Mouse (Mus musculus): ENCODE measurements around the gene Rora. TPM values are rescaled to one million over a fixed set of nuclear protein-coding genes. Genes with fewer than 3 reads are reported as not detected.

Gene Rora
- polyA plus RNA-seq, 1 experiment: 0.86 TPM

DNA sequence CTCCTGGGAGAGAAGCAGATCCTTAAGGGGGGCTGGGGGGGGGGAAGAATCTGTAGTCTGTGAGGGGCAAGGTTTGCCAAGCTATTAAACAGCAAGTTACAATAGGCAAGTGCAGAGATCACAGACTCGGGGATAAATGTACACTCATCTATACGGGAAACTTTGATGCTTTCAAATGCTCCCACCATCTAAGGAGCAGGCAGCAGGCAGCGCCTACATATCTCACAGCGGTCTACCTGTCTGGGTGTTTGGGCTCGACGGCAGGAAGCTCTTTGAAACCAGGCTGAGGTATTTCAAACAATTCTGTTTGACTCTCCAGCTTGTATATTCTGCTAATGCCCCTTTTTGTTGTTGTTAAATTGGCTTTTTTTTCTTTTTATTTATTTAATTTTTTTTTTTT lies 457.1 kb downstream of the Rora start:
- Histone ChIP-seq H3K4me3 (no peak overlapping the region), H3K79me2 (ENCODE audit: control insufficient read depth, insufficient read depth) (no peaks in the 10 kb centered on the region), H3K4me2 (ENCODE audit: low read depth) (no peak overlapping the region), H3ac (ENCODE audit: control insufficient read depth, insufficient read length) (no peak overlapping the region), H3K36me3 (ENCODE audit: control insufficient read depth, insufficient read depth) (no peaks in the 10 kb centered on the region), H3K27me3 (ENCODE audit: control insufficient read depth, insufficient read depth, insufficient read length) (peaks cover 11% of the 10 kb centered on the region)
- TF ChIP-seq MYOG (IDR thresholded peaks at IDR 0.05; ENCODE audit: control insufficient read depth in 1 of 3, insufficient read depth in 1 of 3, insufficient read length in 2 of 3, low read depth in 2 of 3) (no peak), SRF (IDR thresholded peaks at IDR 0.05; ENCODE audit: control insufficient read depth, insufficient read length, low read depth) (no peak), CEBPB (IDR thresholded peaks at IDR 0.05; ENCODE audit: insufficient read depth, poor library complexity, severe bottlenecking) (no peak), E2F4 (IDR thresholded peaks at IDR 0.05; ENCODE audit: insufficient read depth) (no peak), REST (IDR thresholded peaks at IDR 0.05; ENCODE audit: insufficient read depth, insufficient read length) (no peak), POLR2AphosphoS2 (IDR thresholded peaks at IDR 0.05; ENCODE audit: insufficient read length, low read depth) (no peak), TCF3 (IDR thresholded peaks at IDR 0.05; ENCODE audit: insufficient read length, low read depth) (no peak), TCF12 (IDR thresholded peaks at IDR 0.05; ENCODE audit: insufficient read depth, poor library complexity, severe bottlenecking) (no peak), POLR2A (IDR thresholded peaks at IDR 0.05; ENCODE audit: insufficient read length, low read depth) (no peak), USF1 (IDR thresholded peaks at IDR 0.05; ENCODE audit: low read depth) (no peak), MAX (IDR thresholded peaks at IDR 0.05; ENCODE audit: low read depth) (no peak), MYOD1 (IDR thresholded peaks at IDR 0.05; ENCODE audit: control insufficient read depth in 1 of 3, insufficient read length in 2 of 3, low read depth in 2 of 3) (no peak)

- no peak overlapping the region for H3ac ChIP-seq (ENCODE audit: control insufficient read depth, insufficient read length)
- TF ChIP-seq MYOD1 (IDR thresholded peaks at IDR 0.05; ENCODE audit: control insufficient read depth in 1 of 3, insufficient read length in 2 of 3, low read depth in 2 of 3) (no peak), SRF (IDR thresholded peaks at IDR 0.05; ENCODE audit: control insufficient read depth, insufficient read length, low read depth) (no peak), E2F4 (IDR thresholded peaks at IDR 0.05; ENCODE audit: insufficient read depth) (no peak), MYOG (IDR thresholded peaks at IDR 0.05; ENCODE audit: control insufficient read depth in 1 of 3, insufficient read depth in 1 of 3, insufficient read length in 2 of 3, low read depth in 2 of 3) (no peak), MAX (IDR thresholded peaks at IDR 0.05; ENCODE audit: low read depth) (no peak), USF1 (IDR thresholded peaks at IDR 0.05; ENCODE audit: low read depth) (no peak), TCF3 (IDR thresholded peaks at IDR 0.05; ENCODE audit: insufficient read length, low read depth) (no peak), REST (IDR thresholded peaks at IDR 0.05; ENCODE audit: insufficient read depth, insufficient read length) (no peak), CEBPB (IDR thresholded peaks at IDR 0.05; ENCODE audit: insufficient read depth, poor library complexity, severe bottlenecking) (no peak), POLR2AphosphoS2 (IDR thresholded peaks at IDR 0.05; ENCODE audit: insufficient read length, low read depth) (no peak), POLR2A (IDR thresholded peaks at IDR 0.05; ENCODE audit: insufficient read length, low read depth) (no peak), TCF12 (IDR thresholded peaks at IDR 0.05; ENCODE audit: insufficient read depth, poor library complexity, severe bottlenecking) (no peak)
- H3K4me2 ChIP-seq (ENCODE audit: low read depth): no peak overlapping the region
- no peaks in the 10 kb centered on the region for H3K79me2 ChIP-seq (ENCODE audit: control insufficient read depth, insufficient read depth)
- no peaks in the 10 kb centered on the region for H3K36me3 ChIP-seq (ENCODE audit: control insufficient read depth, insufficient read depth)
- H3K4me3 ChIP-seq: no peak overlapping the region
- H3K27me3 ChIP-seq (ENCODE audit: control insufficient read depth, insufficient read depth, insufficient read length): peaks cover 5% of the 10 kb centered on the region
Measured at GRCm38 (mm10) chr9:69111539-69111938, 458.0 kb downstream of the Rora start.

DNA sequence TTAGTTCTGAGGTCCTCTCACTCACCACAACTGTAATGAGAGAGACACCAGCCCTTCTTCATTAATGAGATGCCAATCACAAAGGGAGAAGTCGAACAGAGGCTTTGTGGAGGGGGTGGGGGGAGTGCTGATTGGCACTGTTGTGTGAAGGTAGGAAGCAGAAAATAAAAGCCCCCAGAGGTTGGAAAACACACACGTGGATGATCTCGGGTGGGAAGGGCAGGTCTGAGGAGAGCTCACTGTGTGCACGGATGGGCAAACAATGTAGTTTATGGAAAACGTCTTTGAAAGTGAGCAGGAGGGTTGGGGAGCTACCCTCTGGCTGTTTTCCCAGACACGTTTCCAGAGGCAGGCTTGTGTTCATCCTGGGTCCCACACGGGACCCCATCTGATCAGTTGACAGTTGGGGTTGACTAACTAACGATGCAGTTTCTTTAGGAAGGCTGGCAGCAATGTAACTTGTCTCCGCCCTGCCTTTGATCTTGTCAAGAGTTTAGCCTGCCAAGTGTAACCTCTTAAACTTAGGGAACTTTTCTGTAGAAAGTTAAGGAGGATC lies 460.9 kb downstream of the Rora start:
- TF ChIP-seq TCF3 (IDR thresholded peaks at IDR 0.05; ENCODE audit: insufficient read length, low read depth): no peak
- TF ChIP-seq MYOG (IDR thresholded peaks at IDR 0.05; ENCODE audit: control insufficient read depth in 1 of 3, insufficient read depth in 1 of 3, insufficient read length in 2 of 3, low read depth in 2 of 3): no peak
- TF ChIP-seq POLR2AphosphoS2 (IDR thresholded peaks at IDR 0.05; ENCODE audit: insufficient read length, low read depth): no peak
- no peak for TF ChIP-seq POLR2A (IDR thresholded peaks at IDR 0.05; ENCODE audit: insufficient read length, low read depth)
- no peak for TF ChIP-seq REST (IDR thresholded peaks at IDR 0.05; ENCODE audit: insufficient read depth, insufficient read length)
- no peak for TF ChIP-seq MAX (IDR thresholded peaks at IDR 0.05; ENCODE audit: low read depth)
- no peak for TF ChIP-seq CEBPB (IDR thresholded peaks at IDR 0.05; ENCODE audit: insufficient read depth, poor library complexity, severe bottlenecking)
- TF ChIP-seq TCF12 (IDR thresholded peaks at IDR 0.05; ENCODE audit: insufficient read depth, poor library complexity, severe bottlenecking): no peak
- no peak for TF ChIP-seq SRF (IDR thresholded peaks at IDR 0.05; ENCODE audit: control insufficient read depth, insufficient read length, low read depth)
- TF ChIP-seq E2F4 (IDR thresholded peaks at IDR 0.05; ENCODE audit: insufficient read depth): no peak
- Histone ChIP-seq H3K27me3 (ENCODE audit: control insufficient read depth, insufficient read depth, insufficient read length) (no peaks in the 10 kb centered on the region), H3K4me2 (ENCODE audit: low read depth) (no peak overlapping the region), H3K36me3 (ENCODE audit: control insufficient read depth, insufficient read depth) (no peaks in the 10 kb centered on the region), H3K79me2 (ENCODE audit: control insufficient read depth, insufficient read depth) (no peaks in the 10 kb centered on the region), H3ac (ENCODE audit: control insufficient read depth, insufficient read length) (no peak overlapping the region), H3K4me3 (no peak overlapping the region)

DNA sequence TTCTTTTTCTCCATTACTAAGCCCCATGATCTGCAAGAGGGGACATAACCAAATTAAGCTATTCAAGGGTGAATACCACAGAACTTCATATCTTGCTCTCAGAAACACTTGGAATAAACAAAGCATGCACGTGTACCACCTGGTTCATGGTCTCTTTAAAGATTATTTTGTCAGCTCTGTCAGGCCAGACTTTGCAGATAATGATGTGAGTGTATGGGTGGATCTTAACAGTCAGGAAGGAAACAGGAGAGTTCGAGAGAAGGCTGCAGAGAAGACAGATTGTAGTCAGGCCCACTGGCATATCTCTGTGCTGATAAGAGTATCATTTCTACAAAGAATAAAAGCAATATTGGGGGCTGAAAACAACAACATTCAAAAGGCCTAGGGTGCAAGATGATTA lies 463.2 kb downstream of the Rora start:
- Histone ChIP-seq H3K27me3 (ENCODE audit: control insufficient read depth, insufficient read depth, insufficient read length) (no peaks in the 10 kb centered on the region), H3K79me2 (ENCODE audit: control insufficient read depth, insufficient read depth) (no peaks in the 10 kb centered on the region), H3ac (ENCODE audit: control insufficient read depth, insufficient read length) (no peak overlapping the region), H3K36me3 (ENCODE audit: control insufficient read depth, insufficient read depth) (no peaks in the 10 kb centered on the region), H3K4me3 (no peak overlapping the region), H3K4me2 (ENCODE audit: low read depth) (no peak overlapping the region)
- TF ChIP-seq USF1 (IDR thresholded peaks at IDR 0.05; ENCODE audit: low read depth): no peak
- TF ChIP-seq TCF3 (IDR thresholded peaks at IDR 0.05; ENCODE audit: insufficient read length, low read depth): no peak
- no peak for TF ChIP-seq MYOD1 (IDR thresholded peaks at IDR 0.05; ENCODE audit: control insufficient read depth in 1 of 3, insufficient read length in 2 of 3, low read depth in 2 of 3)
- no peak for TF ChIP-seq MYOG (IDR thresholded peaks at IDR 0.05; ENCODE audit: control insufficient read depth in 1 of 3, insufficient read depth in 1 of 3, insufficient read length in 2 of 3, low read depth in 2 of 3)
- TF ChIP-seq SRF (IDR thresholded peaks at IDR 0.05; ENCODE audit: control insufficient read depth, insufficient read length, low read depth): no peak
- TF ChIP-seq REST (IDR thresholded peaks at IDR 0.05; ENCODE audit: insufficient read depth, insufficient read length): no peak
- no peak for TF ChIP-seq POLR2AphosphoS2 (IDR thresholded peaks at IDR 0.05; ENCODE audit: insufficient read length, low read depth)
- TF ChIP-seq MAX (IDR thresholded peaks at IDR 0.05; ENCODE audit: low read depth): no peak
- no peak for TF ChIP-seq CEBPB (IDR thresholded peaks at IDR 0.05; ENCODE audit: insufficient read depth, poor library complexity, severe bottlenecking)
- TF ChIP-seq TCF12 (IDR thresholded peaks at IDR 0.05; ENCODE audit: insufficient read depth, poor library complexity, severe bottlenecking): no peak
- no peak for TF ChIP-seq E2F4 (IDR thresholded peaks at IDR 0.05; ENCODE audit: insufficient read depth)
- TF ChIP-seq POLR2A (IDR thresholded peaks at IDR 0.05; ENCODE audit: insufficient read length, low read depth): no peak
